Mouse (Mus musculus) adrenal gland, adult 10 weeks (tissue): Measurements from ENCODE around the gene Zfp750. TPM values are rescaled to one million over a fixed set of nuclear protein-coding genes. Genes with fewer than 3 reads are reported as not detected.

Experiments used
- polyA plus RNA-seq: library from polyadenylated mRNA; stranded (reverse); fragments of 350-450 nt; fragmentation: Illumina TruSeq; extraction: RNeasy Lipid Tissue Mini Kit (QIAGEN cat#74804); gene quantifications from one replicate; pipeline ENCODE4 v1.2.3, GENCODE M21; 2014; ENCODE audit warnings: low read depth, low replicate concordance

Gene Zfp750
- 0.58 TPM for polyA plus RNA-seq

DNA sequence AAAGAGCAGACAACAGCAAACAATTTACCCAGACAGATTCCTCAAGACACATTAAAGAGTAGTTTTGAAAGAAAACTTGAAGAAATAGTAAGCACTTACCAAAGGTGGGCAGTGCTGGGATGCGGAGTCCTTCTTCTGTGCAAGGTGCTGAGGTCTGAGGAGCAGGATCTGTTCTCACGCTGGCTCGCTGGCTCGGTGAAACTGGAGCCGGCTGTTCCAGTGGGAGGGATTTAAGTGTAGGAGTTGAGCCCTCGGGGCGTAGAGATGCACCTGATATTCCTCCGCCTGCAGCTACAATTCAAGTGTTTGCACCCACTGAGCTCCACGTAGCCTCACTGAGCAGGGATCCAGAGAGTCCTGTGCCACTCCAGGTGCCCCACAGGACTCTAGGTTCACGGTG lies at the start of gene Zfp750:
Gene Zfp750, minus strand, starts transcription at position 203 of the 400 bp plus-strand sequence.

Other genes with a start within 250 kb of the Zfp750 start
- 97.2 TPM for gene Wdr45b, start 164.9 kb downstream of the Zfp750 start, polyA plus RNA-seq
- 10.3 TPM for gene Rab40b, start 131.1 kb downstream of the Zfp750 start, polyA plus RNA-seq
- gene Fn3krp, start 97.9 kb downstream of the Zfp750 start, polyA plus RNA-seq = 10.2 TPM
- 0.41 TPM for gene Fn3k, start 84.4 kb downstream of the Zfp750 start, polyA plus RNA-seq
- gene Tbcd, start 67.4 kb downstream of the Zfp750 start, polyA plus RNA-seq = 31.0 TPM
- 2.6 TPM for gene B3gntl1, start 153.8 kb upstream of the Zfp750 start, polyA plus RNA-seq
- gene Metrnl, start 182.2 kb upstream of the Zfp750 start, polyA plus RNA-seq = 3.4 TPM